Mouse (Mus musculus) neural tube, embryonic 14.5 days (tissue): ENCODE results near the gene Cnpy2. TPM values are rescaled to one million over a fixed set of nuclear protein-coding genes. Genes with fewer than 3 reads are reported as not detected.

ENCODE experiments used
- ATAC-seq: fragments of 200-750 bp; cut with Nextera tagmentation; 2 replicates; pipeline ENCODE4 v1.8.0; 2017; ENCODE audit warnings: low read depth, mild to moderate bottlenecking, moderate TSS enrichment, moderate library complexity
- H3K27ac ChIP-seq: fragments of 300-500 bp; sonication (generic); 2 replicates; pipeline ENCODE4 v1.5.1; 2014; ENCODE audit warnings: low read depth, mild to moderate bottlenecking, control low read depth, low read length, moderate library complexity, mixed read lengths
- H3K27me3 ChIP-seq: fragments of 300-500 bp; sonication (generic); 2 replicates; pipeline ENCODE4 v1.6.1; 2014; ENCODE audit warnings: low read length; ENCODE audit not compliant: control insufficient read depth, insufficient read depth
- H3K36me3 ChIP-seq: fragments of 300-500 bp; sonication (generic); 2 replicates; pipeline ENCODE4 v1.6.1; 2014; ENCODE audit warnings: low read length, mixed read lengths; ENCODE audit not compliant: control insufficient read depth, insufficient read depth
- H3K4me1 ChIP-seq: fragments of 300-500 bp; sonication (generic); 2 replicates; pipeline ENCODE4 v1.6.1; 2014; ENCODE audit warnings: low read length; ENCODE audit not compliant: control insufficient read depth, insufficient read depth
- H3K4me2 ChIP-seq: fragments of 300-500 bp; sonication (generic); 2 replicates; pipeline ENCODE4 v1.6.1; 2014; ENCODE audit warnings: mild to moderate bottlenecking, low read depth, low read length, control low read depth
- H3K4me3 ChIP-seq: fragments of 300-500 bp; sonication (generic); 2 replicates; pipeline ENCODE4 v1.5.1; 2014; ENCODE audit warnings: low read depth, low read length, control low read depth, mixed read lengths
- H3K9ac ChIP-seq: fragments of 300-500 bp; sonication (generic); replicated peaks from 2 replicates; pipeline ENCODE4 v1.6.1; 2014; ENCODE audit warnings: low read depth, mild to moderate bottlenecking, control low read depth, low read length, mixed read lengths
- H3K9me3 ChIP-seq: fragments of 300-500 bp; sonication (generic); 2 replicates; pipeline ENCODE4 v1.6.1; 2016; ENCODE audit warnings: low read length; ENCODE audit not compliant: control insufficient read depth
- WGBS: fragments of 180-500 bp; shearing (Covaris S2); extraction: QIAGEN DNeasy Blood & Tissue Kit; methylation state at CpG from one replicate; pipeline ENCODE4 v1.1.7; 2014; 5-methylcytosine and 5-hydroxymethylcytosine counted together
- polyA plus RNA-seq: library from polyadenylated mRNA; unstranded; fragments of >200 nt; fragmentation: Nextera tagmentation; extraction: Ambion mirVana; gene quantifications from 2 replicates; pipeline ENCODE4 v1.2.1, GENCODE M21; 2014

Cnpy2 gene
- polyA plus RNA-seq, 1 experiment from 2014 or later, result 194 TPM

DNA sequence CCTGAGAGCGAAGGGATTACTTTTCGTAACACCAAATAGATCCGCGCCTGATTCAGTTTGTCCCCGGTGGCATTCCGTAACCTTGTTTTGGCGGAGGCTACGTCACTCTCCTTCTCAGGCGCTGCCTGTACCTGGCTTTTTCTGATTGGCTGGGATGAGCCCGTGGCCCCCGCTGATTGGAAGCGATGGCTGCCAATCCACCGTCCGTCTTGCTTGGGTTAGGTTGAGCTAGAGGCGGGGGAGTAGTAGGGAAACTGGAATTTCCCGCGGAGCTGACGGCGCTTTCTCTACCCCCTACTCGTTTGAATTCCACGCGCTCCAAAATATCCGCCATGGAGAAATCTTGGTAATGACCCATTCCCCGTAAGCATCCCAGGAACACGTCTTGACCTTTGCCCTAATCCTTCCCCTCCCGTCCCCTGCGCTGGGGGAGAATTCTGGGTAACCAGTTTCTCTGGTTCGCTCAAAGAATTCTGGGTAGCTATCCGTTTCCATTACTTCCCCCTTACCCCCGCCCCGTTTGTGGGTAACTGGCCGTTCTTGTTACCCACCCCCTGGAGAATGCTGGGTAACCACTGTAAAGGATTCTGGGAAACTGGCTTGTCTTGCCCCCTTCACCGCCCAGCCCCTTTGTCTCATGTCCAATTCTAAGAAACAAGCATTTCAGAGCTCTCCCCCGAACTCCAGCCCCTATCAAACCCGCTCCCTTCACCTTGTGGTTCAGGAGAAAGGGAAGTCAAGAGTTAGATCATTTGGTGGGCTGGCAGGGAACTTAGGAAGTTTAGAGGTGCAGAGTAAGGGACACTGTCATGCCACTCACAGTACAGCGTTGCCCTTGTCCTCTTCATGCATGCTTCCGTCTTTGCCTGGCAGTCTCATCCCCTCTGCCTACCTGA lies 18.9 kb upstream of the Cnpy2 start, which contains the start of gene Pan2:
Gene Pan2, plus strand, starts transcription at position 210 of the 896 bp plus-strand sequence.
- H3K36me3 ChIP-seq, result no peaks in the 10 kb centered on the region
- peak within 1 kb of the TSS; percentile 96 for H3K27ac ChIP-seq

DNA sequence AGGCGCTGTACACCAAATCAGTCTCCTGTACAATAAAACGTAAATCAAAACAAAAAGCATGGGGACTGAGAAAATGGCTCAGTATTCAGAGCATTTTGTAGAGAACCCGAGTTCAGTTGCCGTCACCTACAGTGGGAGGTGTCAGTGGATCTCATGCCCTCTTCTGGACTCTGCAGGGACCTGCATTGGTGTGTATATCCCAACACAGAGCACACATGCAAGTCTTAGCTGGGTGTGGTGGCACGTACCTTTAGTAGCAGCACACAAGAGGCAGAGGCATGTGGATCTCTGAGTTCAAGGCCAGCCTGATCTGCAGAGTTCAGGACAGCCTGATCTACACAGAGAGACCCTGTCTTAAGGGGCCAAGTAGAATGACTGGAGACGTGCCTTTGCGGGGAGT lies 12.6 kb upstream of the Cnpy2 start:
- Histone ChIP-seq H3K4me3 (no peak overlapping the region), H3K27me3 (no peaks in the 10 kb centered on the region), H3K4me2 (no peak overlapping the region), H3K9me3 (no peaks in the 10 kb centered on the region), H3K27ac (no peak overlapping the region), H3K4me1 (peaks cover 5% of the 10 kb centered on the region), H3K9ac (no peak overlapping the region), H3K36me3 (peaks cover 20% of the 10 kb centered on the region)
- 85% methylated on average over 7 of the region's 7 CpGs for WGBS
- peak; percentile 13; the same call in 1 of the 2 replicates for ATAC-seq

More for the DNA sequence above, 18.9 kb upstream of the Cnpy2 start, which contains the start of gene Pan2:
- peak; percentile 99 for ATAC-seq
- Histone ChIP-seq H3K9me3 (no peaks in the 10 kb centered on the region), H3K4me1 (peaks cover 17% of the 10 kb centered on the region), H3K27me3 (no peaks in the 10 kb centered on the region), H3K4me2 (peak within 1 kb of the TSS; percentile 80), H3K9ac (peak within 1 kb of the TSS; percentile 90), H3K4me3 (peak within 1 kb of the TSS; percentile 61)
- 1% methylated on average over 37 of the region's 37 CpGs for WGBS

GRCm38 (mm10) chr10:128310177-128310576 lies 12.1 kb upstream of the Cnpy2 start:
- no peak overlapping the region for H3K4me2 ChIP-seq
- H3K27me3 ChIP-seq, result no peaks in the 10 kb centered on the region
- H3K36me3 ChIP-seq, result peaks cover 25% of the 10 kb centered on the region
- H3K9ac ChIP-seq, result no peak overlapping the region
- ATAC-seq, result peak; percentile 68; the same call in 1 of the 2 replicates
- H3K27ac ChIP-seq, result no peak overlapping the region
- H3K4me3 ChIP-seq, result no peak overlapping the region
- H3K4me1 ChIP-seq, result peaks cover 5% of the 10 kb centered on the region
- WGBS, result 54% methylated on average over 11 of the region's 11 CpGs
- no peaks in the 10 kb centered on the region for H3K9me3 ChIP-seq

DNA sequence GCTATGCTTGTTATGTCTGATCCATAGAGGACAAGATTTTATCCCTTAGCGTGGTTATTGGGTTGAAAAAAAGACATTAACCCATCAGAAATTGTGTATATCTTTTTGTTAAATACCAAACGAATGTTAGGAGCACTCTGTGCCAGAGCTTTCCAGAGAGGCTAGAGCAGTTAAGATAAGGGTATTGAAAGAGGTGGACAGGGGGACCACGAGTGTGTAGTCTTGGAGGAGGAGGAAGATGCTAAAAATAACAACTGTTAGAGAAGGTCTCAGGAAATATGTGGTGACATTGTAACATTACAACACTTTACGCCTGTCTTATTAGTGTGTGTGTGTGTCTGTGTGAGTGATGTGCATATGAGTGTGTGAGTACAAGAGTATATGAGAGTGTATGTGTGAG lies 11.4 kb upstream of the Cnpy2 start:
- H3K4me1 ChIP-seq, result peaks cover 5% of the 10 kb centered on the region
- no peaks in the 10 kb centered on the region for H3K9me3 ChIP-seq
- WGBS, result 86% methylated on average over 4 of the region's 4 CpGs
- H3K36me3 ChIP-seq, result peaks cover 31% of the 10 kb centered on the region
- H3K27ac ChIP-seq, result no peak overlapping the region
- H3K9ac ChIP-seq, result no peak overlapping the region
- H3K27me3 ChIP-seq, result no peaks in the 10 kb centered on the region
- no peak overlapping the region for H3K4me3 ChIP-seq
- no peak overlapping the region for H3K4me2 ChIP-seq
- ATAC-seq, result no peak

GRCm38 (mm10) chr10:128315578-128315977 lies 6.7 kb upstream of the Cnpy2 start:
- Histone ChIP-seq H3K27ac (no peak overlapping the region), H3K9me3 (no peaks in the 10 kb centered on the region), H3K9ac (no peak overlapping the region), H3K36me3 (peaks cover 49% of the 10 kb centered on the region), H3K4me1 (no peaks in the 10 kb centered on the region), H3K4me2 (no peak overlapping the region), H3K4me3 (no peak overlapping the region), H3K27me3 (no peaks in the 10 kb centered on the region)
- no peak for ATAC-seq
- 95% methylated on average over 8 of the region's 8 CpGs for WGBS

DNA sequence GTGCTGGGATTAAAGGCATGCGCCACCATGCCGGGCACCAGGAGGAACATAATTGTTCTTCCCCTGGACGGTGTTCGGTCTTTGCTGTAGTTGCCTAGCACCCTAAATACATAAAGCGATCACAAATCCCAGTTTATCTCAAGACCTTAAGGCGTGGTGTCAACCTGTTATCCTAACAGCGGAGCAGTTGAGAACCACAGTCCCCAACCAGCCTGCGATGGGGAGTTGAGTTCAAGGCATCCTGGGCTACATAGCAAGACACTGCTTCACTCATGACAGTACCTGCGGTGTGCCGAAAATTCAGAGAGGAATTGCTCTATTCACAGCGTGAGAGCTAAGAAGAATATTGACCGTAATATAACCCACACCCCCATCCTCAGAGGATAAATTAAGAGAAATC lies 618 bp upstream of the Cnpy2 start:
- peak overlapping the region; percentile 94 for H3K4me2 ChIP-seq
- peaks cover 10% of the 10 kb centered on the region for H3K4me1 ChIP-seq
- no peaks in the 10 kb centered on the region for H3K9me3 ChIP-seq
- peak overlapping the region; percentile 96; the same call in 1 of the 2 replicates for H3K9ac ChIP-seq
- peaks cover 34% of the 10 kb centered on the region; the same call in 1 of the 2 replicates for H3K36me3 ChIP-seq
- H3K27me3 ChIP-seq, result no peaks in the 10 kb centered on the region
- peak overlapping the region; percentile 82 for H3K4me3 ChIP-seq
- H3K27ac ChIP-seq, result 0 out of 2 replicates have a peak overlapping the region, but pooled peaks have one; percentile 55
- WGBS, result 61% methylated on average over 12 of the region's 12 CpGs
- ATAC-seq, result no peak

DNA sequence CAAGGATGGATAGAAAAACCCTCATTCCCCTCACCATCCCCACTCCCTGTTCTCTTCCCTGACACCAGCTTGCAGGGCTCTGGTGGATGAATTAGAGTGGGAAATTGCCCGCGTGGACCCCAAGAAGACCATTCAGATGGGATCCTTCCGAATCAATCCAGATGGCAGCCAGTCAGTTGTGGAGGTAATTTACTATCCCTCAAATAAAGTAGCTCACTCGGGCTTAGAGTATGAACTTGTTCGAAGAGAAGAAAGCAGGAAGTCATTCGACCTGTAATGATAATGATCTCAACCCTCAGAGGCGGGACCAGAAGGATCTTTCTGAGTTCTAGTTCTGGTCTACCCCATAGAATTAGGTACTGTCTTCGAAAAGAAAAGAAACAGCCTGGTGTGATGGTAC lies 1.3 kb downstream of the Cnpy2 start:
- Histone ChIP-seq H3K4me3 (peak overlapping the region; percentile 82), H3K9ac (peak overlapping the region; percentile 96), H3K9me3 (no peaks in the 10 kb centered on the region), H3K4me2 (peak overlapping the region; percentile 94), H3K27me3 (no peaks in the 10 kb centered on the region), H3K27ac (0 out of 2 replicates have a peak overlapping the region, but pooled peaks have one; percentile 90), H3K4me1 (peaks cover 10% of the 10 kb centered on the region), H3K36me3 (peaks cover 43% of the 10 kb centered on the region; the same call in 1 of the 2 replicates)
- WGBS, result 68% methylated on average over 8 of the region's 8 CpGs
- no peak for ATAC-seq

DNA sequence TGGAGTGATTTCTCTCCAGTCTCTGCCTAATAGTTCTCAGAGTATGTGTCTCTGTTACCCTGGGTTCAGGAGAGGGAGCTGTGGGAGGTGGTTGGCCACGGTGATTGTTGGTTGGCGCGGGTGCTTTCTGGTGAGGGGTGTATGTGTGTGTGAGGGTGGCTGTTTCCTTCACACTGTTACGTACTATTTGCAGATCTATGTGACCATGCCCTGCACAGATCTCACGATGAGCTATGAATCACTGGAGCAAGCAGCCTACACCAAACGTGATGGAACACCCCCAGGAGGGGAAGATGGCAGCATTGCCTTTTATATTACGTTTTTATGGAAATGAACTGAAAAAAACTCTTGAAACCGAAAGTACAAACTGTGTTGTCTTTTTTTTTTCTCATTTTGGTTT lies 4.6 kb downstream of the Cnpy2 start:
- no peak for ATAC-seq

GRCm38 (mm10) chr10:128327610-128328009 lies 5.4 kb downstream of the Cnpy2 start:
- Histone ChIP-seq H3K27ac (no peak overlapping the region), H3K27me3 (no peaks in the 10 kb centered on the region), H3K9ac (no peak overlapping the region), H3K4me2 (no peak overlapping the region), H3K4me3 (no peak overlapping the region), H3K4me1 (peaks cover 10% of the 10 kb centered on the region), H3K9me3 (no peaks in the 10 kb centered on the region), H3K36me3 (peaks cover 32% of the 10 kb centered on the region; the same call in 1 of the 2 replicates)
- ATAC-seq, result no peak
- 87% methylated on average over 10 of the region's 10 CpGs for WGBS

More for the DNA sequence above, 4.6 kb downstream of the Cnpy2 start:
- Histone ChIP-seq H3K36me3 (peaks cover 32% of the 10 kb centered on the region; the same call in 1 of the 2 replicates), H3K4me3 (no peak overlapping the region), H3K9me3 (no peaks in the 10 kb centered on the region), H3K4me1 (peaks cover 10% of the 10 kb centered on the region), H3K4me2 (no peak overlapping the region), H3K27me3 (no peaks in the 10 kb centered on the region), H3K9ac (no peak overlapping the region), H3K27ac (no peak overlapping the region)
- 93% methylated on average over 8 of the region's 8 CpGs for WGBS
